8 mouse cellular contexts compared by ENCODE assay signal in the genomic region with DNA sequence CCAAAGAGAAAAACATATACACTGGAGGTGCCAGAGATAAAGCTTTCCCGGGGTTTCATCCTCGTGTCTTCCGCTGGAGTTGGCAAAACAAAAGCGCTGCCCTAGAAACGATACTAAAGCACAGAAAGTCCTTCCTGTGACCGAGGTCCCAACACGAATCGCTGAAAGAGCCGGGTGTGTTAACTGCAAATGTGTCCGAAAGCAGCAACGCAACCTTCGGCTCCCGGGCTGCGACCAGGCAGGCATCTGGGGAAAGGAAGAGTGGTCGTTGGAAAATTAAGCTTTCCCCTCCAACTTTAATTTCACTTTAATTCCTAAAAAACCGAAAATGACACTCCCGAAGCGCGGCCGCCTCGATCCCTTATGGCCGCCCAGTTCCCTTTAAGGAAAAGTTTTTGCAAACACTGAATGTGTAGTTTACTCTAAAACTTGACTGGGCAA.
DNase-seq lines count a peak whose midpoint lies in the region; ATAC-seq and TF ChIP-seq lines count a peak whose summit lies in the region.

No protein-coding gene starts in this region.

- no peaks in the 10 kb centered on the region for H3K36me3 ChIP-seq in forebrain, embryonic 11.5 days (ENCODE audit: control insufficient read depth, insufficient read depth, low read length)
- H3K36me3 ChIP-seq in intestine, embryonic 14.5 days (ENCODE audit: control insufficient read depth, insufficient read depth, low read length) = no peaks in the 10 kb centered on the region
- H3K36me3 ChIP-seq in lung, postnatal 0 days (ENCODE audit: insufficient read depth, low read length) = no peaks in the 10 kb centered on the region

- peak overlapping the region; percentile 39; the same call in 1 of the 2 replicates for H3K4me2 ChIP-seq in forebrain, embryonic 11.5 days (ENCODE audit: low read depth, low read length, severe bottlenecking)
- H3K4me2 ChIP-seq in intestine, embryonic 14.5 days (ENCODE audit: low read length) = peak overlapping the region; percentile 79
- H3K4me2 ChIP-seq in lung, postnatal 0 days (replicated peaks; ENCODE audit: low read depth, low read length) = peak overlapping the region; percentile 54

- DNase-seq in heart, adult 18-20 months = peak; percentile 28 to 68
- no peak for DNase-seq in heart, adult 8-10 months (ENCODE audit: low spot score)
- DNase-seq in forebrain, embryonic 11.5 days (ENCODE audit: low spot score) = peak; percentile 66
- DNase-seq in intestine, embryonic 14.5 days (ENCODE audit: low spot score) = peak; percentile 78
- DNase-seq in lung, postnatal 0 days (ENCODE audit: low spot score) = peak; percentile 60
- no peak for DNase-seq in spleen, postnatal 4 days (ENCODE audit: low spot score in 2 of 2)
- DNase-seq in layer of hippocampus, adult 8-10 months (ENCODE audit: low spot score in 2 of 2) = no peak
- no peak for DNase-seq in left cerebral cortex, postnatal 36 days (ENCODE audit: low spot score in 2 of 2)

- 1% methylated on average over 22 of the region's 22 CpGs for WGBS in forebrain, embryonic 11.5 days
- 2% methylated on average over 22 of the region's 22 CpGs for WGBS in intestine, embryonic 14.5 days
- WGBS in lung, postnatal 0 days = 1% methylated on average over 22 of the region's 22 CpGs

- no peak for TF ChIP-seq CTCF in lung, postnatal 0 days (IDR thresholded peaks at IDR 0.05)

- peak overlapping the region; percentile 14; the same call in 1 of the 2 replicates for H3K4me3 ChIP-seq in forebrain, embryonic 11.5 days (ENCODE audit: low read depth, low read length)
- peak overlapping the region; percentile 2 for H3K4me3 ChIP-seq in intestine, embryonic 14.5 days (ENCODE audit: low read depth, low read length)
- peak overlapping the region; percentile 34 for H3K4me3 ChIP-seq in lung, postnatal 0 days (ENCODE audit: low read depth, low read length)

- no peak for TF ChIP-seq EP300 in lung, postnatal 0 days (IDR thresholded peaks at IDR 0.05)

- peaks cover 7% of the 10 kb centered on the region for H3K4me1 ChIP-seq in forebrain, embryonic 11.5 days (replicated peaks; ENCODE audit: control insufficient read depth, insufficient read depth, low read length)
- peaks cover 40% of the 10 kb centered on the region for H3K4me1 ChIP-seq in intestine, embryonic 14.5 days (replicated peaks; ENCODE audit: control insufficient read depth, insufficient read depth, low read length)
- H3K4me1 ChIP-seq in lung, postnatal 0 days (ENCODE audit: insufficient read depth, low read depth, low read length) = peaks cover 3% of the 10 kb centered on the region; the same call in 1 of the 2 replicates

- peak overlapping the region; percentile 60 for H3K27ac ChIP-seq in forebrain, embryonic 11.5 days (ENCODE audit: low read depth, low read length)
- peak overlapping the region; percentile 97 for H3K27ac ChIP-seq in intestine, embryonic 14.5 days (ENCODE audit: low read depth)
- peak overlapping the region; percentile 86 for H3K27ac ChIP-seq in lung, postnatal 0 days (ENCODE audit: low read length)

- no peaks in the 10 kb centered on the region for H3K9me3 ChIP-seq in forebrain, embryonic 11.5 days (ENCODE audit: control insufficient read depth, low read length)
- no peaks in the 10 kb centered on the region for H3K9me3 ChIP-seq in intestine, embryonic 14.5 days (ENCODE audit: control insufficient read depth, low read length)
- H3K9me3 ChIP-seq in lung, postnatal 0 days (ENCODE audit: low read length) = no peaks in the 10 kb centered on the region

- ATAC-seq in forebrain, embryonic 11.5 days (replicated peaks; ENCODE audit: low FRiP score) = no peak
- no peak for ATAC-seq in intestine, embryonic 14.5 days (replicated peaks; ENCODE audit: low FRiP score, low TSS enrichment, low read depth)
- no peak for ATAC-seq in lung, postnatal 0 days

- intact Hi-C loops in left cerebral cortex, postnatal 36 days (cut with DNase I) = loop anchor here (5.0 to 10.0 kb wide), 4 partner anchors 233 to 1147 kb away; a partner anchor contains a TSS

- H3K27me3 ChIP-seq in forebrain, embryonic 11.5 days (ENCODE audit: control insufficient read depth, insufficient read depth, low read length) = peaks cover 32% of the 10 kb centered on the region
- peaks cover 11% of the 10 kb centered on the region; the same call in 1 of the 2 replicates for H3K27me3 ChIP-seq in intestine, embryonic 14.5 days (replicated peaks; ENCODE audit: control insufficient read depth, insufficient read depth, low read length)
- peaks cover 25% of the 10 kb centered on the region for H3K27me3 ChIP-seq in lung, postnatal 0 days (replicated peaks; ENCODE audit: insufficient read depth, low read length)

- peak overlapping the region; percentile 41 for H3K9ac ChIP-seq in forebrain, embryonic 11.5 days (ENCODE audit: low read length)
- H3K9ac ChIP-seq in intestine, embryonic 14.5 days (ENCODE audit: low read length) = peak overlapping the region; percentile 56
- H3K9ac ChIP-seq in lung, postnatal 0 days (replicated peaks; ENCODE audit: low read depth) = peak overlapping the region; percentile 34

Comparison
In these comparisons a context has a peak if more than half of its experiments do, and no peak if none do; other contexts are left out.
1. DNase-seq: peak in heart, adult 18-20 months (2 of 2), forebrain, embryonic 11.5 days (single experiment), intestine, embryonic 14.5 days (single experiment) and lung, postnatal 0 days (single experiment); none in heart, adult 8-10 months (single experiment), spleen, postnatal 4 days (0 of 2), layer of hippocampus, adult 8-10 months (0 of 2) and left cerebral cortex, postnatal 36 days (0 of 2).
2. Peak in every context shown above with its lines, with median percentiles within 50 percentile points of each other: H3K27ac ChIP-seq, H3K4me2 ChIP-seq, H3K4me3 ChIP-seq and H3K9ac ChIP-seq.